Mouse (Mus musculus) right cerebral cortex, adult 2 months (tissue): ENCODE data around the gene Cass4.

Experiments used
- DNase-seq, 2 experiments: peaks; one replicate each; pipeline ENCODE4 v3.0.0; 2021 to 2022; ENCODE audit warnings: low spot score in 2 of 2

Cass4 gene

GRCm38 (mm10) chr2:172390341-172390740 lies 3.3 kb upstream of the Cass4 start:
- no peak for DNase-seq

GRCm38 (mm10) chr2:172392041-172392521 lies 1.5 kb upstream of the Cass4 start:
- peak; percentile 64 to 70 for DNase-seq

- no peak for DNase-seq
Observed at GRCm38 (mm10) chr2:172394052-172394392, 428 bp downstream of the Cass4 start.

- no peak for DNase-seq
Observed at GRCm38 (mm10) chr2:172394671-172395070, 1.1 kb downstream of the Cass4 start.

GRCm38 (mm10) chr2:172395961-172396360 lies 2.4 kb downstream of the Cass4 start:
- no peak for DNase-seq

DNA sequence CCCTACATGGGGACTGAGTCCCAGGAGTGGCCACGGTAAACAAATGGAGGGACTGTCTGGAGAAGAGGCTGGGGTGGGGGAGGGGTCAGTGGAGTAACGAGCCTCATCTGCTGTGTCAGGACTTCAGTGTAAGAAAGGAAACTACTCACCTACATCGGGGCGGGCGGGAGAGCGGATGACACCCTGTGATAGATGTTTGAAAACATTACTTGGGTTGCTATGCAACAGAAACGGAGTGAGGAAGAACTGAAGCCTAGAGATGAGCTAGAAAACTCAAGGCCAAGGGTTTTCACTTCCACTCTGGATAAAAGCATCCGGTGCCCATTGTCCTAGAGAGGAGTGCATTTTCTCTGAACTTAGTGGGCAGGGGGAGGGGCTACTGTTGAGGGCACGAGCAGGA lies 6.3 kb downstream of the Cass4 start:
- DNase-seq: no peak

- no peak for DNase-seq
Observed at GRCm38 (mm10) chr2:172401116-172401825, 7.7 kb downstream of the Cass4 start.

DNA sequence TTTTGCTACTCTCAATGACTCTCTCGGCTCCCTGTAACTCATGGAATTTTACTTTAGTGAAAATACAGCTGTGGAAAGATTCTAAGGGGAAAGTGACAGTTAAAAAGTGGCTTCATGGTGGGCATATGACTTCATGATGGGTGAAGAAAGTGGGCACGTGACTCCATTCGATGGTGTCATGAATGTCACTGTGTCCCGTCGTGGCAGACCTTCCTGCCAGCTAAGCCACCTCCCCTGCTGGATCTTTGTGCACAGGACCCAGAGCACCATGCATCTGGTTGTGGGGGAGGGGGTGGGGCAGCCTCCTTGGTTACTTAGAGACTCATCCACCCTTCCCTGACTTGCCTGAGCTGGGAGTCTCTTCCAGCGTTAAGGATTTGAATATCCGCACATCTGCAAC lies 10.6 kb downstream of the Cass4 start:
- DNase-seq: no peak

GRCm38 (mm10) chr2:172405011-172405410 lies 11.4 kb downstream of the Cass4 start:
- no peak for DNase-seq

GRCm38 (mm10) chr2:172406173-172406572 lies 12.6 kb downstream of the Cass4 start:
- DNase-seq: no peak

- DNase-seq: no peak
Observed at GRCm38 (mm10) chr2:172407499-172407898, 13.9 kb downstream of the Cass4 start.

DNA sequence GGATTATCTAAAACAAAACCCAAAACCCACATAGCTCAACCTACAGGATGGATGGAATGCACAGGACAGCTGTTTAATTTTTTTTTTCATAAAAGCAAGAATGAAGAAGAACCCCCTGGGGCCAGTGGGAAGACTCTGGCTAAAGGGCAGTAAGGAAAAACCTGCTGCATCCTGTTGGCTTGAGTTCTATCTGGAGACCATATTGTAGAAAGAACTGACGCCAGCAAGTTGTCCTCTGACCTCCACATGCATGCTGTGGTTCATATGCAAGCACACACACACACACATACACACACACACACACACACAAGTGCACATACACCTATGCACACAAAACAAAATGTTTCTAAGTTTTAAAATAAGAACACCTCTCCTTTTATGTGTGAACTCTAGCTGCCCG lies 17.1 kb downstream of the Cass4 start:
- DNase-seq: no peak

GRCm38 (mm10) chr2:172411091-172411490 lies 17.5 kb downstream of the Cass4 start:
- peak; percentile 19 to 34 for DNase-seq

DNA sequence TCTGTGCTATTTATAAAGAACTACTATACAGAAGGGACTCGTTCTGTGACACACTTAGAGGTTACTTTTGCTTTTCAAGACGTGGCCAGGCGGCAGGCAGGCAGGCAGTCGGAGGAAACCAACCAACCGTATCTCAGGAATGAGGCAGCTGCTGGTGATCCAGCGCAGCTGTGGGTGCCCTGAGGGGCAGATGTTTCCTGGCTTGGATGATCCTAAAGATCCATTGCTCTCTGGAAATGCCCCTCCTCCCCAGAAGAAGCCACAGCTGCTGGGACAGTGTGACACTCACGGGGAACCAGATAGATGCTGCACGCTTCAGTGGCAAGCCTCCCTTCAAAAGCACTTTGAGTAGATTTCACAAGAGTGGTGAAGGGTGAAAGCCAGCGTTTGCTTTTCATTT lies 18.9 kb downstream of the Cass4 start:
- no peak for DNase-seq

GRCm38 (mm10) chr2:172413273-172413672 lies 19.7 kb downstream of the Cass4 start:
- DNase-seq: no peak

DNA sequence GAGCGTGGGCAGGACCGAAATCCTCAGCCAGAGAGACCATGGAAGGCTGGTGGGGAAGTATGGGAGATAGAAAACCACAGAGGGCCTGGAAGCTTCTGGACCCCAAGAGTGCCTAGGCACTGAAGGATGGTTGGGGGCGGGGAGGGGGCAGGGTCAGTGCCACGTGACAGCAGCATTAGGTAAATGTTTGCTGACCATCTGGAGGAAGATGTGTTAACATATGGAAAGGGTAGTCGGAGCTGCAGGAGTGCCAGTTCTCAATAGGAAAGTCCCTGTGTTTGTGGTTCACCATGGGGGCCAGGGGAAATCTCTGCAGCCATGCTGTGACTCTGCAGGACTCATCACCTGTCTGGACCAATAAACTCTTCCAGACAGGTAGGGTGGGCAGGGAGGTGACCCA lies 20.3 kb downstream of the Cass4 start:
- DNase-seq: no peak

- no peak for DNase-seq
Observed at GRCm38 (mm10) chr2:172416218-172416617, 22.6 kb downstream of the Cass4 start.

DNA sequence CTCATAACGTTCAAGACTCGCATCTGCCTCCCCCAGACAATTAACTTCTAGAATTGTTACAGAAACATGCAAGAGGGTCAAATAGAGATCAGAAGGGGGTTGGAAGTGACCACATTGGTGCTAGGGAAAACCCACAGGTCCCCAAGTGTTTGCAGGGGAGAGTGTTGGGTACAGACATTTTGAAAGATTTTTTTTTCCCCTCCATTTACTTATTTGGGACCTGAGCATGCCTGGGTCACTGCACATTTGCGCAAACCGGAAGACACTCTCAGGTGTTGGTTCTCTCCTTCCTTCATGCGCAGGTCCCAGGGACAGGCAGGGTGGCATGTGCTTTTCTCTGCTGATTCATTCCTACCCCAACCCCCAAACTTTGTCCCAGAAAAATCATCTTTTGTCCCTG lies 23.3 kb downstream of the Cass4 start:
- no peak for DNase-seq

GRCm38 (mm10) chr2:172418208-172418607 lies 24.6 kb downstream of the Cass4 start:
- DNase-seq: no peak

GRCm38 (mm10) chr2:172430609-172431008 lies 37.0 kb downstream of the Cass4 start:
- no peak for DNase-seq

- DNase-seq: no peak
Observed at GRCm38 (mm10) chr2:172433746-172434145, 40.2 kb downstream of the Cass4 start.

DNA sequence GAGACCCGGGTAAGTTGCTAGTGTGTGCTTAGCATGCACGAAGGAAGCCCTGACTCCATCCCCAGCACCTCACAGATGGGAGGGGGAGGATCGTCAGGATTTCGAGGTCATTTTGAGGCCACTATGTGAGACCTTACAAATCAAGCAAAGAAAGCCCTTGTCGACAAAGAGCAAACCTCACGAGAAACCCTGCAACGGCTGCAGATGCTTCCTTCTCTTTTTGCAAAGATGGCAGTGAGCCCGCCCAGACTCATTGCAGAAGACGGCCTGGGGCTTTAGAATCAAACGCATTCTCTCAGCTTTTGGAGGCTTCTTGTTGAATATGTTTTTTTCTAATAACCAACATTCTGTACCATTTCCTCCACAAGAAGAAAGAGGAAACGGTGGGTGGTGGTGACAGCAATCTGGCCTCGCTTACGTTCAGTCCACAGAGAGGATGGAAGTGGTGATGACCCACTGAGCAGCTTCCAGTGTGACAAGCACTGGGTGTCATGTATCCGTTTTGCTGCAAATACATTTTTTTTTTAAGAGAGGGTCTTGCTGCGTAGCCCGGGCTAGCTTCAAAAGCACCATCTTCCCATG lies 43.9 kb downstream of the Cass4 start:
- no peak for DNase-seq

- peak; percentile 100 for DNase-seq
Observed at GRCm38 (mm10) chr2:172439843-172440639, 46.4 kb downstream of the Cass4 start, which contains the start of gene Rtf2. TSS of gene Rtf2 (plus strand) at chr2:172440556.
